Mouse (Mus musculus) left cerebral cortex, postnatal 10 days (tissue): Measurements from ENCODE around the gene Hcar1. TPM values are rescaled to one million over a fixed set of nuclear protein-coding genes. Genes with fewer than 3 reads are reported as not detected.

Source experiments
- total RNA-seq, 2 experiments: library from RNA; stranded (reverse); gene quantifications; 2 replicates each; pipeline ENCODE4 v1.2.3; 2021

Hcar1 gene
- total RNA-seq, 2 experiments from 2014 or later, result 0.88 to 1.0 TPM

Other genes starting within 250 kb of the Hcar1 start
- gene Clip1, start 195.4 kb downstream of the Hcar1 start, total RNA-seq, result 100 to 1,000 TPM; 112 to 122 TPM
- gene Zcchc8, start 158.9 kb downstream of the Hcar1 start, total RNA-seq, result 10 to 100 TPM; 45.0 to 47.6 TPM
- gene Rsrc2, start 130.6 kb downstream of the Hcar1 start, total RNA-seq, result 10 to 100 TPM; 75.6 to 80.5 TPM
- 1 to 10 TPM; 2.6 to 2.8 TPM for gene Kntc1, start 130.3 kb downstream of the Hcar1 start, total RNA-seq
- not detected for gene Hcar2, start 14.5 kb downstream of the Hcar1 start, total RNA-seq
- gene Denr, start 27.2 kb upstream of the Hcar1 start, total RNA-seq, result 10 to 100 TPM; 71.2 to 76.9 TPM
- gene Gm43518, start 47.4 kb upstream of the Hcar1 start, total RNA-seq, result 1 to 10 TPM; 1.5 to 2.4 TPM
- gene Ccdc62, start 50.7 kb upstream of the Hcar1 start, total RNA-seq, result 1 to 10 TPM; 2.1 to 2.8 TPM
- 10 to 100 TPM; 82.4 to 93.4 TPM for gene Hip1r, start 93.6 kb upstream of the Hcar1 start, total RNA-seq
- 10 to 100 TPM; 42.5 to 42.6 TPM for gene Vps37b, start 152.2 kb upstream of the Hcar1 start, total RNA-seq
- 10 to 100 TPM; 43.8 to 45.5 TPM for gene Abcb9, start 215.8 kb upstream of the Hcar1 start, total RNA-seq
- gene Ogfod2, start 232.3 kb upstream of the Hcar1 start, total RNA-seq, result 10 to 100 TPM; 32.5 to 34.6 TPM
- 10 to 100 TPM; 55.4 to 58.8 TPM for gene Arl6ip4, start 236.1 kb upstream of the Hcar1 start, total RNA-seq